In the genomic region with DNA sequence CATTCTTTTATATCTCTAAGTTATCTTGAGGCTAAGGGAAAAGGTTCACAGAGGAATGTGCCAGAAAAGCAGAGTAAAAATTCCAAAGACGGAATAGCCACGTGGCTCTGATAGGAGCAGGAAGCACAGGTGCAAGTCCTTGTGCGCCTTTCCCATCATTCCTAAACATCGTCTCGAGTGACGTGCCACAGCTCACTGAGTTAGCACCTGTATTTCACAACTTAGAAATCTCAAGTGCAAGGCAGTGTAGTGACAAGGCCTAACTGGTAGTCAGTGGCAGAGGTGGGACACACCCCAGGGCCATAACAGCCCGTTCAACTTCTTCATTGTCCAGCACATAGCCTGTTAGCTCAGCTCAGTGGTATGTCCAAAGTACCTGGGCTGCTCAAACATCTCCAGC, we compare ENCODE assay signal across 27 mouse cellular contexts.
A peak's percentile ranks its signal among the peaks of the same experiment; 100 is the strongest.
DNase-seq lines count a peak whose midpoint lies in the region; ATAC-seq and TF ChIP-seq lines count a peak whose summit lies in the region.
"Had no signal": no experiment of that assay in that cellular context is flagged by ENCODE, and none has a peak within 500 bp of the region (broad histone marks: within the 10 kb centered on the region; RNA-seq: fewer than 3 reads in every experiment).

No protein-coding gene starts in this region.

- TF ChIP-seq EP300 in heart, postnatal 0 days (IDR thresholded peaks at IDR 0.05; ENCODE audit: low read depth): no peak

- peaks cover 58% of the 10 kb centered on the region for H3K4me1 ChIP-seq in heart, postnatal 0 days (ENCODE audit: control insufficient read depth, insufficient read depth)
- H3K4me1 ChIP-seq in heart, embryonic 11.5 days (ENCODE audit: control insufficient read depth, insufficient read depth, low read length): peaks cover 67% of the 10 kb centered on the region
- peaks cover 39% of the 10 kb centered on the region for H3K4me1 ChIP-seq in lung, embryonic 14.5 days (ENCODE audit: insufficient read depth)
- H3K4me1 ChIP-seq: intestine, embryonic 15.5 days; liver, embryonic 13.5 days; stomach, embryonic 15.5 days had no signal

- no peak for TF ChIP-seq CTCF in gastrocnemius, adult 2 months (IDR thresholded peaks at IDR 0.05)
- no peak for TF ChIP-seq CTCF in heart, postnatal 0 days (IDR thresholded peaks at IDR 0.05; ENCODE audit: low read depth)
- TF ChIP-seq CTCF in lung, embryonic 14.5 days (IDR thresholded peaks at IDR 0.05; ENCODE audit: low read depth): no peak

- H3K27ac ChIP-seq in gastrocnemius, adult 2 months: peak overlapping the region; percentile 20; the same call in 1 of the 2 replicates
- peak overlapping the region; percentile 32; the same call in 1 of the 2 replicates for H3K27ac ChIP-seq in heart, postnatal 0 days (ENCODE audit: low read depth)
- H3K27ac ChIP-seq in heart, embryonic 11.5 days (ENCODE audit: low read depth, low read length): no peak overlapping the region; the same call in 1 of the 2 replicates
- H3K27ac ChIP-seq in lung, embryonic 14.5 days (ENCODE audit: low read depth): peak overlapping the region; percentile 60
- H3K27ac ChIP-seq: heart, adult 2 months; intestine, embryonic 15.5 days; kidney, postnatal 0 days; left cerebral cortex, adult 2 months; liver, embryonic 13.5 days; macrophage; stomach, embryonic 15.5 days had no signal

- intact Hi-C loops in gastrocnemius, adult 2 months (cut with DNase I): no loop called here

- no peak overlapping the region for H3K4me2 ChIP-seq in heart, postnatal 0 days (ENCODE audit: low read depth, low read length)
- H3K4me2 ChIP-seq in heart, embryonic 11.5 days: no peak overlapping the region
- no peak overlapping the region for H3K4me2 ChIP-seq in lung, embryonic 14.5 days
- H3K4me2 ChIP-seq: intestine, embryonic 15.5 days; liver, embryonic 13.5 days; stomach, embryonic 15.5 days had no signal

- no peak overlapping the region for H3K9ac ChIP-seq in heart, postnatal 0 days (replicated peaks; ENCODE audit: low read depth, low read length)
- H3K9ac ChIP-seq in heart, embryonic 11.5 days (ENCODE audit: low read depth, low read length): no peak overlapping the region
- H3K9ac ChIP-seq in lung, embryonic 14.5 days: no peak overlapping the region
- H3K9ac ChIP-seq: intestine, embryonic 15.5 days; liver, embryonic 13.5 days; stomach, embryonic 15.5 days had no signal

- no peaks in the 10 kb centered on the region for H3K27me3 ChIP-seq in heart, postnatal 0 days (ENCODE audit: control insufficient read depth, insufficient read depth, low read length)
- no peaks in the 10 kb centered on the region for H3K27me3 ChIP-seq in heart, embryonic 11.5 days (ENCODE audit: control insufficient read depth, insufficient read depth, low read length)
- no peaks in the 10 kb centered on the region for H3K27me3 ChIP-seq in lung, embryonic 14.5 days (ENCODE audit: insufficient read depth, low read length)
- H3K27me3 ChIP-seq: intestine, embryonic 15.5 days; stomach, embryonic 15.5 days had no signal

- no peak for DNase-seq in gastrocnemius, adult 2 months
- no peak for DNase-seq in gastrocnemius, adult 8-10 months (ENCODE audit: low spot score in 2 of 2)
- no peak for DNase-seq in heart, postnatal 0 days (ENCODE audit: low spot score)
- peak; percentile 49 for DNase-seq in lung, embryonic 14.5 days
- peak; percentile 29 for DNase-seq in lung, postnatal 14 days
- DNase-seq in embryo, embryonic 9.5 days (ENCODE audit: extremely low spot score): no peak
- DNase-seq in natural killer cell, adult 2 months (ENCODE audit: low spot score in 2 of 2): no peak
- DNase-seq: adrenal gland, adult 2 months; adrenal gland, postnatal 36 days; cerebellum, adult 18-20 months; cerebellum, postnatal 10 days; gastrocnemius, postnatal 25 days; heart, adult 2 months; heart, postnatal 10 days; kidney, adult 2 months; liver, embryonic 13.5 days; midbrain, embryonic 14.5 days; right cerebral cortex, postnatal 25 days had no signal

- no peak overlapping the region for H3K4me3 ChIP-seq in gastrocnemius, adult 2 months
- H3K4me3 ChIP-seq in heart, postnatal 0 days (ENCODE audit: low read depth, low read length): no peak overlapping the region
- no peak overlapping the region for H3K4me3 ChIP-seq in heart, embryonic 11.5 days (ENCODE audit: low read depth, low read length)
- H3K4me3 ChIP-seq in lung, embryonic 14.5 days (ENCODE audit: low read depth, low read length): no peak overlapping the region
- H3K4me3 ChIP-seq: erythroblast, embryonic 14.5 days; heart, adult 2 months; intestine, embryonic 15.5 days; left cerebral cortex, adult 2 months; liver, embryonic 13.5 days; stomach, embryonic 15.5 days had no signal

- H3K36me3 ChIP-seq in heart, postnatal 0 days (replicated peaks; ENCODE audit: control insufficient read depth, insufficient read depth, low read length): 0 out of 2 replicates have a peak, but pooled peaks cover 4% of the 10 kb centered on the region
- H3K36me3 ChIP-seq in heart, embryonic 11.5 days (ENCODE audit: control insufficient read depth, insufficient read depth, low read length): no peaks in the 10 kb centered on the region
- H3K36me3 ChIP-seq in lung, embryonic 14.5 days (ENCODE audit: insufficient read depth): no peaks in the 10 kb centered on the region
- H3K36me3 ChIP-seq: intestine, embryonic 15.5 days; liver, embryonic 13.5 days; stomach, embryonic 15.5 days had no signal

- no peak for ATAC-seq in heart, postnatal 0 days (ENCODE audit: insufficient read depth, low read depth)
- ATAC-seq in heart, embryonic 11.5 days (replicated peaks; ENCODE audit: insufficient number of reproducible peaks, low FRiP score, low TSS enrichment): no peak; the same call in 1 of the 2 replicates
- ATAC-seq in lung, embryonic 14.5 days (ENCODE audit: insufficient read depth): peak; percentile 82
- ATAC-seq: activated CD4-positive, CD25-positive, alpha-beta regulatory T cell, adult 4 months; hindbrain, embryonic 16.5 days; intestine, embryonic 15.5 days had no signal

- H3K9me3 ChIP-seq in heart, postnatal 0 days (replicated peaks; ENCODE audit: control insufficient read depth, low read length): no peaks in the 10 kb centered on the region
- H3K9me3 ChIP-seq in heart, embryonic 11.5 days (replicated peaks; ENCODE audit: control insufficient read depth, low read length): no peaks in the 10 kb centered on the region
- no peaks in the 10 kb centered on the region for H3K9me3 ChIP-seq in lung, embryonic 14.5 days (ENCODE audit: low read depth, low read length)
- H3K9me3 ChIP-seq: intestine, embryonic 15.5 days; liver, embryonic 13.5 days; stomach, embryonic 15.5 days had no signal

- 30% methylated on average over 7 of the region's 7 CpGs for WGBS in heart, postnatal 0 days
- 42% methylated on average over 7 of the region's 7 CpGs for WGBS in heart, embryonic 11.5 days (ENCODE audit: insufficient replicate concordance)
- 58% methylated on average over 7 of the region's 7 CpGs for WGBS in lung, embryonic 14.5 days

Comparison
In these comparisons a context has a peak if more than half of its experiments do, and no peak if none do; other contexts are left out.
1. DNase-seq: peak in lung, embryonic 14.5 days (single experiment) and lung, postnatal 14 days (single experiment); none in gastrocnemius, adult 2 months (single experiment), gastrocnemius, adult 8-10 months (0 of 2), heart, postnatal 0 days (single experiment), embryo, embryonic 9.5 days (single experiment) and natural killer cell, adult 2 months (0 of 2).